Mouse (Mus musculus): ENCODE measurements at regions not wholly inside any gene's neighbourhood (a gene's known extent, or its start where the extent isn't known, plus 50 kb on each side); places are given as distances from the start of the nearest gene placed in this dataset.
"Not testable (repeated sequence)": the region's sequence is repeated elsewhere in the genome, so short reads cannot be mapped to it uniquely, and the experiment has no call there.

DNA sequence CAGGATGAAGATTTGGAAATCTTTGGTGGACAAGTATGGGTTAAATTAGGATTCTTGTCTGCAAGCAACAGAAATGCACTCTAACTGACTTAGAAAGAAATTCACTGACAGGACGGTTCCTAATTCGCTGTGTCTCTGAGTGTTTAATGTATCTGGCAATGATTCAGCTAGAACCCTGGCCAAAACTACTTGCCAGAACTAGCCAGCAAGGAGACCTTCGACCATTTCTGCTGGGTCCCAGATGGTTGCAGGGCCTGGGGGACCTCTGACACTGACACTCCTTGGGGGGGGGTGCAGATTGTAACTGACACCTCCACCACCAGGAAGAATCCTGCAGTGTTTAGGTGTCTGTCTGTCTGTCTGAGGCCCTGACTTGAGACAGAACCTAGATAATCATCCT, 172.1 kb upstream of the Kit start:
- ATAC-seq (replicated peaks; ENCODE audit: low FRiP score, poor library complexity, severe bottlenecking), result no peak

- no peak for ATAC-seq (replicated peaks; ENCODE audit: low FRiP score, poor library complexity, severe bottlenecking)
Measured at GRCm38 (mm10) chr5:75403531-75403930, 171.2 kb upstream of the Kit start.

DNA sequence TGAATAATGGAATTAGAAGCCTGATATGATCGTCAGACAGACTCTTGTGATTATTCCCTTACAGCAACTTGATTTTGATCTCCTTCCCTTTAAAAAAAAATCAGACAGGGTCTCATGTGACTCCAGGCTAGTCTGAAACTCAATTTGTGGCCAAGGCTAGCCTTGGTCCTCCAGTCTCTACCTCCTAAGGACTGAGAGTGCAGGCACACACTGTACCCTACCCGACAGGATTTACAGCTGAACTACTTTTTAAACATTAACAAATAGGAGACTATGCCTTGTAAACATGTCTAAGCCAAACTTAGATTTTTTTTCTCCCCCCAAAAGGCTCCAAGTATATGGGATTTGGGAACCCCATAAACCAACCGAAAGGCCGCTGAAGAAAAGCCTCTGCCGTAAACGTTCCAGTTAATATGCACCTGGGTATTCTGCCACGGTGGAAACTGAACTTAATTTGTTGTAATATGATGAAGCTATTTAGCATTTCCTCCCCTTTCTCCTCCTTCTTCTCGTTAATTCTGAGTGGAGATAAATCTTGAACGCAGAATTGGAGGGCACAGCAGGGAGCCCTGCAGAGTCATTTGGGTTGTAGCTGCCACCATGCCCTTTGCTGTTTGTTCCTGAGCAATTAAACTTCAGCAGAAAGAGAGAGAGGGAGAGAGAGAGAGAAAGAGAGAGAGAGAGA, 170.0 kb upstream of the Kit start:
- no peak for ATAC-seq (replicated peaks; ENCODE audit: low FRiP score, poor library complexity, severe bottlenecking)

DNA sequence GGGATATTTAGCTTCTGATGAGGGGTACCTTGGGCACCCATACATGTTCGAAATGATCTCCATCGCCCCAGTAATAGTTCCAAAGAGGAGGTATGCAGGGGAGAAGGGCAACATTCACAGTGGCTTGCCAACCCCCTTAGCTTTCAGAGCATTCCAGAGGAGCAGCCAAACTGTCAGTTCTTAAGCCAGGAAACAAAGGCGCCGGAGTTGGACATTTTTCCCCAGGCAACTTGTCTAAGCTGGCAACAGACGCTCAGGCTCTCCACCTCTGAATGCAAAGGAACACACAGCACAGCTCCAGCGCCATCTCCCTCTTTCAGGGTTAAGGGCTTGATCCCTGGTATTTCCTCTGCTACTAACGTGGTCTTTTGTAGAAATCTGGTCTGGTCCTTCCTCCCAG, 169.2 kb upstream of the Kit start:
- no peak for ATAC-seq (replicated peaks; ENCODE audit: low FRiP score, poor library complexity, severe bottlenecking)

DNA sequence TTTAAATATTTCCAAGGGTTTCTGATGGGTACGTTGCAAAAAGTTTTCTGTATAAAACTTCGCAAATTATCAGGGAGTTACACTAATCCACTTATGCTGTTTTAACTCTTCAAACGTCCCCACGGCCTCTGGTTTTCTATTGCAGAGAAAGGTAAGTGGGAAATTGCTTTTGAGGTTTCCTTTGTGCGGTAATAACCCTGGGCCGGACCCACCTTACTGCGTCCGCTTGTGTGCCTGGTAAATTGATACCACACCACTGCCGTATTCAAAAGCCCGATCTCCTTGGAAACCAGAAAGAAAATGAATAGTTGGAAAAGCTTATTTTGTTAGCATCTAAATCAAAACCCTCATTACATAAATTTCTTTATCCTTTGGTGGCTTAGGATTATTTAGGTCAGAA, 167.0 kb upstream of the Kit start:
- ATAC-seq (replicated peaks; ENCODE audit: low FRiP score, poor library complexity, severe bottlenecking), result no peak

GRCm38 (mm10) chr5:75410240-75411186, 164.2 kb upstream of the Kit start:
- no peak for ATAC-seq (replicated peaks; ENCODE audit: low FRiP score, poor library complexity, severe bottlenecking)

DNA sequence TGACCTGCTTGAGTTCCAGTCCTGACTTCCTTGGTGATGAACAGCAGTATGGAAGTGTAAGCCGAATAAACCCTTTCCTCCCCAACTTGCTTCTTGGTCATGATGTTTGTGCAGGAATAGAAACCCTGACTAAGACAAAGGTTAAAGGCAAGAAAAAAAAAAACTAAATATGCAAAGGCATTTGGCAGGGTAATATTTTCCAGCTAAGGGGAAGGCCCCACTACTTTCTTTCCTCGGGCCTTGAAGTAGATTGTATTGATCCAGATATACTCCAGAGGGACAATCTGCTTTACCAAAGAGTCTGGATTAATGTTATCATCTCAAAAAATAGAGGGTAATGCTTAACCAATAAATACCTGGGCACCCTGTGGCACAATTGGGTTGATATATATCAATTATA, 155.4 kb upstream of the Kit start:
- not testable (repeated sequence) for ATAC-seq (replicated peaks; ENCODE audit: low FRiP score, poor library complexity, severe bottlenecking)

DNA sequence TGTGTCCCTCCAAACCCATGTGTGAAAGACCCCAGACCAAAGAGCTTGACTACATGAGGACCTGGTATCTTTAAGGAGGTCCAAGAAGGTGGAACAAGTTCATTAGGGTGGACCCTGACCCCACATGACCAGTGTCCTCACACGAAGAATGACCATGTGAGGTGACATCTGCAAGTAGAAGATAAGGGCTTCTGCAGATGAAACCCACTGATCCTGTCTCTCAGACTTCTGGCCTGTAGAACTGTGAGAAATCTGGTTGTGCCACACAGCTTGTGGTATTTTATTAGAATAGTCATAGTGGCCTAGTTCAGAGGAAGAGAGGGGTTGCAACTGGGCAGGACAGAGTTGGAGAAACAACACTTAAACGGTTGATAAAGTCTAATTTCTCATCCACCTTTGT, 141.8 kb upstream of the Kit start:
- ATAC-seq (replicated peaks; ENCODE audit: low FRiP score, poor library complexity, severe bottlenecking), result no peak

GRCm38 (mm10) chr5:75437924-75438323, 136.8 kb upstream of the Kit start:
- ATAC-seq (replicated peaks; ENCODE audit: low FRiP score, poor library complexity, severe bottlenecking), result no peak

- ATAC-seq (replicated peaks; ENCODE audit: low FRiP score, poor library complexity, severe bottlenecking), result no peak
Measured at GRCm38 (mm10) chr5:75444024-75444604, 130.6 kb upstream of the Kit start.

DNA sequence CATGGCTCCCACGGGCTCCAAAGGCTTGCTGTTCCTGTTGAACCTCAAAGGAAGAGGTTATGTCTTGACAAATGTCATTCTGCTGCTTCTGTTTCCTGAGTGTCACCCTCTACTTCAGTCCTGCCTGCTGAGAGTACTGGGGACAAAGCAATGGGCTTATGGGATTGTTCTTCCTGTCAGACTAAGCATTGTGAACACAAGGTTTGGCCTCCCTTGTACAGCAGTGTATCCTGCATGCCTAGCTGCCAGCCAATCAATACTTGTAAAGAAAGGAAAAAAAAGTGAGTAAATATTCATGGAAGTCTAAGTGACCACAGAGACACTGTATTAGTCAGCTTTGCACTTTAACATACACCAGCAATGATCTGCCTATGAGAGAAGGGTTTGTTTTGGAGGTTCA, 128.3 kb upstream of the Kit start:
- no peak for ATAC-seq (replicated peaks; ENCODE audit: low FRiP score, poor library complexity, severe bottlenecking)

DNA sequence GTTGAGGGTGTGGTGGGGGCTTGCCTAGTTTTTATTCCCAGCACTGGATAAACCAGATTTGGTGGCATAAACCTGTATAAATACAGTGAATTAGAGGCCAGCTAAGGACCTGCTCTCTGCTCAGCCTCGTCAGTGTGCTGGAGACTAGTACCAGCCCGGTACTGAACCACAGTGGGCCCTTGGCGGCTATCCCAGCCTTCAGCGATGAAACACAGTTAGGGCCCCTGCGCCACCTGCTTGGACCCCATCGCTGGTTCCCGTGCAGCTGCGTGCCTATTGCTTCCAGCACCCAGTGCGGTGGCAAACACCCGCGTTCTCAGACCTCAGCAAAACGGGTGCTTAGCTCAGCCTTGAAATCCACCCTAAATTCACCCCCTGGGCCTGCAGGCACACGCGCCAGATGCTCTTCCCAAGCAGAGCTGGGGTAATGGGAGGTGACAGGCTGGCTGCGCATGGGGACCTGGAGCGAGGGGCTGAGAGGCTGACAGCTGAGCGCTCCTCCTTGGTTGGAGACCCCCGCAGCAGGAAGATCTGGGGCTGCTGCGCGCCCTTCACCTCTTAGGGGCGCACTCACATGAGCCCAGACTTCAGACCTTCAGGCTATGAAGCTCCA, 124.7 kb upstream of the Kit start:
- ATAC-seq (replicated peaks; ENCODE audit: low FRiP score, poor library complexity, severe bottlenecking), result no peak

DNA sequence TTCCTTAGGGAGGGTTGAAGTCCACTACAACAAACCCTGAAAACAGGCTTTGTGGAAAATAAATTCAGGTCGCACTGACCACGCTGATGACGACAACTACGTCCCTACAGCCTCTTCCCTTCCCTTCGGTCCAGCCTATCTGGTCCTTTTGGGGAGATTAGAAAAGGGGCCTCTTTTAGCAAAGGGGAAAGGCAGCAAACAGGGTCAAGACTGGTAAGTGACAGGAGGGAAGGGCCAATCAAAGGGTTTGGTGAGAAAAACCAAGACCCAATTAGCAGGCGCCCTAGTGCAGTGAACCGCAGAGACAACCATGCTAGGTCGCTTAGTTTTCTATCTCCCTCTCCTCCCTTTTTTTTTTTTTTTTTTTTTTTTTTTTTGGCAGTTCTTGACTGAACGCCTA, 124.2 kb upstream of the Kit start:
- ATAC-seq (replicated peaks; ENCODE audit: low FRiP score, poor library complexity, severe bottlenecking), result no peak

GRCm38 (mm10) chr5:75451081-75451480, 123.6 kb upstream of the Kit start:
- ATAC-seq (replicated peaks; ENCODE audit: low FRiP score, poor library complexity, severe bottlenecking), result no peak

DNA sequence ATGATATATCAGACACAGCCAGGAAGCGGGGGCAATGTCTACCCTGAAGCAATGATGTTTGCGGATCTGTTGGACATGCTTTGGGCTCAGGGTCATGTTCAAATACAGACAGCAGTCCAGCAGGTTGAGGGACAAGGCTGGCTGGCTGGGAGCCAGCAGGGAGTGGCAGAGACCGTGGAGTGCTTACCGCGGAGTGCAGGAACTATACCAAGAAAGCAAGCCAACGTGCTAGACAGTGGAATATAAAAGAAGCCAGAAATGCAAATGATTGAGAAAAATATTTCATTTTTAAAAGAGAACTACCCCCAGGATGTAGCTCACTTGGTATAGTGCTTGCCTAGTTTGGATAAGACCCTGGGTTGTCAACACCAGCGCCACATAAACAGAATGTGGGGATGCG, 123.0 kb upstream of the Kit start:
- 0 out of 2 replicates have a peak, but pooled peaks have one; percentile 56 for ATAC-seq (replicated peaks; ENCODE audit: low FRiP score, poor library complexity, severe bottlenecking)

GRCm38 (mm10) chr5:75453757-75454390, 120.8 kb upstream of the Kit start:
- no peak for ATAC-seq (replicated peaks; ENCODE audit: low FRiP score, poor library complexity, severe bottlenecking)

- no peak for ATAC-seq (replicated peaks; ENCODE audit: low FRiP score, poor library complexity, severe bottlenecking)
Measured at GRCm38 (mm10) chr5:75454961-75455541, 119.7 kb upstream of the Kit start.

DNA sequence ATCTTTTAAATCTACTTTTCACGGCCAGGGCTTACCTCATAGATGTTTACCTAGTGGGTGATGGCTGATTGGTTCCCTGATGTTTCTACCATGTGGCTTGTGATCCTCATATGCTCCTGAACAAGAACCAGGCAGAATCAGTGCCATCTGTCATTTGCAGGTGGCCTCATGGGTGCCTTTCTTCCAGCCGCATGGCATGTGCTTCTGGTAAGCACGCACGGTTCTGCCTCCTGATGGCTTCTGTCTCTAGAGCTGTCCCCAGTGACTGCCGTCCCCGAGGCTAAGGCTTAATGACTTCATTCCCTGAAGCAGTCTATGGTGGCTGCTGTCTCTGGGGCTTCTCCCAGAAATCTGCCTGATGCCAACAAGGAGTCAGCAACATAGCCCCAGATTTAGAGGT, 117.3 kb upstream of the Kit start:
- no peak for ATAC-seq (replicated peaks; ENCODE audit: low FRiP score, poor library complexity, severe bottlenecking)

GRCm38 (mm10) chr5:75458317-75458716, 116.4 kb upstream of the Kit start:
- ATAC-seq (replicated peaks; ENCODE audit: low FRiP score, poor library complexity, severe bottlenecking), result no peak
